Mouse (Mus musculus): Measurements from ENCODE around the gene Gm4756. TPM values are rescaled to one million over a fixed set of nuclear protein-coding genes. Genes with fewer than 3 reads are reported as not detected.
"Not testable (repeated sequence)": the region's sequence is repeated elsewhere in the genome, so short reads cannot be mapped to it uniquely, and the experiment has no call there.

The Gm4756 gene
- total RNA-seq, 2 experiments from 2014 or later: not detected

GRCm38 (mm10) chr12:72655775-72656174 is 6.3 kb upstream of the Gm4756 start:
- no peak for DNase-seq (ENCODE audit: low spot score in 2 of 2)

- DNase-seq (ENCODE audit: low spot score in 2 of 2): peak; percentile 57 to 59
Observed at GRCm38 (mm10) chr12:72654698-72655097, 5.2 kb upstream of the Gm4756 start.

GRCm38 (mm10) chr12:72648921-72649320 is 540 bp downstream of the Gm4756 start:
- no peak for DNase-seq (ENCODE audit: low spot score in 2 of 2)

GRCm38 (mm10) chr12:72638025-72638424 is 11.4 kb downstream of the Gm4756 start:
- no peak for DNase-seq (ENCODE audit: low spot score in 2 of 2)

- no peak for DNase-seq (ENCODE audit: low spot score in 2 of 2)
Observed at GRCm38 (mm10) chr12:72628751-72629150, 20.7 kb downstream of the Gm4756 start.

GRCm38 (mm10) chr12:72622853-72623496 is 26.5 kb downstream of the Gm4756 start:
- DNase-seq (ENCODE audit: low spot score in 2 of 2): no peak

GRCm38 (mm10) chr12:72621441-72621840 is 28.0 kb downstream of the Gm4756 start:
- no peak for DNase-seq (ENCODE audit: low spot score in 2 of 2)

- DNase-seq (ENCODE audit: low spot score in 2 of 2): no peak
Observed at GRCm38 (mm10) chr12:72620856-72621255, 28.6 kb downstream of the Gm4756 start.

- DNase-seq (ENCODE audit: low spot score in 2 of 2): no peak
Observed at GRCm38 (mm10) chr12:72612053-72612452, 37.4 kb downstream of the Gm4756 start.

GRCm38 (mm10) chr12:72598731-72599130 is 50.7 kb downstream of the Gm4756 start:
- DNase-seq (ENCODE audit: low spot score in 2 of 2): not testable (repeated sequence)

GRCm38 (mm10) chr12:72594001-72594400 is 55.5 kb downstream of the Gm4756 start:
- DNase-seq (ENCODE audit: low spot score in 2 of 2): no peak

GRCm38 (mm10) chr12:72592991-72593390 is 56.5 kb downstream of the Gm4756 start:
- no peak for DNase-seq (ENCODE audit: low spot score in 2 of 2)

- no peak for DNase-seq (ENCODE audit: low spot score in 2 of 2)
Observed at GRCm38 (mm10) chr12:72585339-72585738, 64.1 kb downstream of the Gm4756 start.

GRCm38 (mm10) chr12:72583099-72583498 is 66.4 kb downstream of the Gm4756 start:
- no peak for DNase-seq (ENCODE audit: low spot score in 2 of 2)

GRCm38 (mm10) chr12:72582021-72582420 is 67.4 kb downstream of the Gm4756 start:
- DNase-seq (ENCODE audit: low spot score in 2 of 2): no peak

- no peak for DNase-seq (ENCODE audit: low spot score in 2 of 2)
Observed at GRCm38 (mm10) chr12:72564281-72564795, 85.1 kb downstream of the Gm4756 start.

- DNase-seq (ENCODE audit: low spot score in 2 of 2): no peak
Observed at GRCm38 (mm10) chr12:72554347-72554746, 95.1 kb downstream of the Gm4756 start.

GRCm38 (mm10) chr12:72538571-72538970 is 110.9 kb downstream of the Gm4756 start:
- DNase-seq (ENCODE audit: low spot score in 2 of 2): no peak

- DNase-seq (ENCODE audit: low spot score in 2 of 2): peak; percentile 97
Observed at GRCm38 (mm10) chr12:72536021-72536597, 113.4 kb downstream of the Gm4756 start, which contains the start of gene Pcnx4. Pcnx4 (plus strand) TSS chr12:72536383.

- no peak for DNase-seq (ENCODE audit: low spot score in 2 of 2)
Observed at GRCm38 (mm10) chr12:72535599-72535998, 113.9 kb downstream of the Gm4756 start.

- no peak for DNase-seq (ENCODE audit: low spot score in 2 of 2)
Observed at GRCm38 (mm10) chr12:72533986-72534385, 115.5 kb downstream of the Gm4756 start.

GRCm38 (mm10) chr12:72532303-72532702 is 117.2 kb downstream of the Gm4756 start:
- DNase-seq (ENCODE audit: low spot score in 2 of 2): no peak

All from adrenal gland, adult 18-20 months (tissue).